Mouse (Mus musculus): ENCODE data around the gene Klrb1c.
"Not testable (repeated sequence)": the region's sequence is repeated elsewhere in the genome, so short reads cannot be mapped to it uniquely, and the experiment has no call there.

DNA sequence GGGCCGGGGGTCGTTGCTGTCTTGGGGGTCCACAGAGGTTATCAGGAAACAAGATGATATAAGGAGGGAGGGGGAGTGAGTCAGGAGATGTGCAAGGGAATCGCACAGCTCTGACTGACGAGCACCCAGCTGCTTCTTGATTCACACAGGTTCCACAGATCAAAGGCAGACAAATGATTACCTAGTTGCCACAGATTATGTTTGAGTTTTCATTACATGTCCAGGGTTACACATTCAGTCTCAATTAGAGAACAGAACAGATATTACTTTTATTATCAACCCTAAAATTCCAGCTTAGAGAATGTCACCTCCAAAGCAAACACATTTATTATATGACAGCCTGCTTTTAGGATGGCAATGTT, 33.6 kb downstream of the Klrb1c start:
- TF ChIP-seq CTCF (IDR thresholded peaks at IDR 0.05; ENCODE audit: low read depth, low read length); POLR2A (IDR thresholded peaks at IDR 0.05; ENCODE audit: borderline replicate concordance, low read depth, low read length): not testable (repeated sequence)

All from bone marrow macrophage, adult 2 months (primary cell).